Mouse (Mus musculus): ENCODE results near the gene Ankrd34c. TPM values are rescaled to one million over a fixed set of nuclear protein-coding genes. Genes with fewer than 3 reads are reported as not detected.

Gene Ankrd34c
- 7.5 and 7.6 TPM in 2 replicates for polyA plus RNA-seq (2012; rRNA removed)

DNA sequence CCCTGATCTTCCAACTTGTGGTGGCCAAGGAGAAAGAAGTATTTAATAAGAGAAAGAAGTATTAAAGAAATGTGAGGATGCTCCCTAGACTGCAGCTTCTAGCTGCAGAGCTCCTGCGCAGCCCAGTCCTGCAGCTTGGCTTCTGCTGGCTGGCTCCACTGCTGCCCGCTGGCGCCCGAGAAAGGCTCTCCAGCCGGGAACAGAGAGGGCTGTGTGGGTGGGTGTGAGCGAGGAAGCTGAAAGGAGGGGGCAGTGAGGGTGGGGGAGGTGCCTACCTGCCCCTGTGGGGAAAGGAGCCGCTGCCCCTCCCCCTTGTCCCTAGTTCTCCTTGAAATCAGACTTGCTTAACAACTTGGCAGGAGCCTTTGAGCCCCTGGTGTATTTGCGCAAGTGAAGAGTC is at the start of gene Ankrd34c:
Gene Ankrd34c, minus strand, starts transcription at position 181 of the 400 bp plus-strand sequence.
- Histone ChIP-seq H3K4me3 (ENCODE audit: insufficient read depth, low read length) (peak within 1 kb of the TSS; percentile 52), H3K4me1 (ENCODE audit: control insufficient read depth, insufficient read depth, low read length) (peaks cover 2% of the 10 kb centered on the region; the same call in 1 of the 2 replicates), H3K27ac (ENCODE audit: insufficient read depth, low read length) (peak within 1 kb of the TSS; percentile 80)
- TF ChIP-seq CTCF (IDR thresholded peaks at IDR 0.05; ENCODE audit: extremely low read depth, insufficient read depth, low read length): no peak
- 0 out of 2 replicates have a peak, but pooled peaks have one; percentile 17 for TF ChIP-seq POLR2A (IDR thresholded peaks at IDR 0.05; ENCODE audit: extremely low read depth, insufficient read depth, low read length)

DNA sequence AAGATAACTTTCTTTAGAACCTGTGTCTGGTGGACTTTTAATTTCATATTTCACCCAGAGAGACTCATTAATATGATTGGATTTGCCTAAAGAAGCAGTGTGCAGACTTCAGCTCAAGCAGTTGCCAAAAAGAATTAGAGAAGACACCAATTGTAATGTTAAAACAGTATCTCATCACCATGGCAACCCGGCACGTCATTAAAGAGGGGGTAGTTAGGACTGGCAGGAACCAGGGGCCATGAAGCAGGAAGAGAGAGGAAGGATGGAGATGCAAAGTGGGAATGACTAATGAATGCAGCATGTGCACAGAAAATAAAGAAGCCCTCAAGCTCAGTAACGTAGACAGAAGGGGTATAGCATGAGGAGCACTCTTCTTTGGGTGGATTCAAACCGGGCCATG is 49.3 kb upstream of the Ankrd34c start:
- TF ChIP-seq CTCF (IDR thresholded peaks at IDR 0.05; ENCODE audit: extremely low read depth, insufficient read depth, low read length): no peak
- H3K4me3 ChIP-seq (ENCODE audit: insufficient read depth, low read length): no peak overlapping the region

DNA sequence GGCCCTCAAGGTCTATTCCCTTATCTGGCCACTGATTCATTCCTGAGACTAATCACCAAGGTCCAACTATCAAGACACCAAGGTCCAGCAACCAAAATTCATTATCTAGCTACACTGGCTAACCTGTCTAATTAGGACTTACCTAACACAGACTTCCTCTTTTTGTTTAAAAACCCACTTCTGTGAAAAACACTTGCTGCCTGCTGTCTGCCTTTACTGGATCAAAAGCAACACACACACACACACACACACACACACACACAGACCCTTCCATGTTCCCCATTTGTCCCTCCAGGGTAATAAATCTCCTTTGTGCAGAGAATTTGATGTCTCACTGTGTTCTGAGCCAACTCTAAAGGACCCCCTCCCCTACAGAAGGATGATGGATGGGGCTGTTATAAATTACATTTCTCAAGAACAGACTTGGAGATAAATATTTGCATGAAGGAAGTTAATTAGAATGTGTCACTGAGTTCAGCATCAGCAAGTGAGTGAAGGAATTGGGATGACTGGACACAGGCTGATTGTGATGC is 43.2 kb upstream of the Ankrd34c start:
- Histone ChIP-seq H3K4me3 (ENCODE audit: insufficient read depth, low read length) (no peak overlapping the region), H3K4me1 (ENCODE audit: control insufficient read depth, insufficient read depth, low read length) (no peaks in the 10 kb centered on the region), H3K27ac (ENCODE audit: insufficient read depth, low read length) (no peak overlapping the region)
- TF ChIP-seq CTCF (IDR thresholded peaks at IDR 0.05; ENCODE audit: extremely low read depth, insufficient read depth, low read length) (no peak), POLR2A (IDR thresholded peaks at IDR 0.05; ENCODE audit: extremely low read depth, insufficient read depth, low read length) (no peak)

More for the DNA sequence above, 49.3 kb upstream of the Ankrd34c start:
- Histone ChIP-seq H3K4me1 (ENCODE audit: control insufficient read depth, insufficient read depth, low read length) (no peaks in the 10 kb centered on the region), H3K27ac (ENCODE audit: insufficient read depth, low read length) (no peak overlapping the region)

DNA sequence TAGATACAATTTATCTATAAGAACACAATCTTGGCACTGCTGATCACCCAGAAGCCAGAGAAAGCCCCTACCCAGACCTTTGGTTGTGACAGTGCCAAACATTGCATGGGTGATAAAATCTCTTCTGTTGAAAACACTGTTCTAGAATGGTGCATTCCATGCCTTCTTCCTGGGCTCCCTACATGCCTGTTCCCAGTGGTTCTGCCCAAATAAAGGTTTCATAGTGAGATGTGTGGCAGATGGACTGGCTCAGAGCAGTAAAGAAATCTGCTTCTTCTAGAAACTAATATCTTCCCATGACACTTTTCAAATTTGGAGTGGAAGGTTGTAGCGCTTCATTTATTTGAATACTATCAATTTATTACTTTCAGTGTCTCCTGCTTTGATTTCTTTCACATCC is 41.0 kb upstream of the Ankrd34c start:
- H3K27ac ChIP-seq (ENCODE audit: insufficient read depth, low read length): no peak overlapping the region

DNA sequence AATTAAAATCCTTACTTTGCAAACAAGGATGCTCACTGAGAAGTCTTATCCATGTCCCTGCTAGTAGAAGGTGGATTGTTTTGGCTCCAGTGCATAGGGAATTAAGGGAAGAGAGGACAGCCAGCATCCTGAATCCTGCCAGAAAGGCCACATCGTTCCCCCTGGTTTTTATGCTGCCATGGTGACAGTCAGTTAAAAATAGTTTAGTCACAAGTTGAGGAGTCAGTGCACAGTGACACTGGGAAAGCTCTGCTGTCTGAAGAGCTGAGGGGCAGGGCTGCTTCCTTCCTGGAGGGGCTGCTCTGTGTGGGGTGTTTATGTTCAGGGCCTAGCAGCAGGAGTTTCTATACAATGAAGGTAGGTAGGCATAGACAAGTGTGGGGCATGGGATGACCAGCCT is 32.9 kb upstream of the Ankrd34c start:
- H3K4me3 ChIP-seq (ENCODE audit: insufficient read depth, low read length): no peak overlapping the region
- TF ChIP-seq POLR2A (IDR thresholded peaks at IDR 0.05; ENCODE audit: extremely low read depth, insufficient read depth, low read length): no peak
- TF ChIP-seq CTCF (IDR thresholded peaks at IDR 0.05; ENCODE audit: extremely low read depth, insufficient read depth, low read length): no peak
- H3K4me1 ChIP-seq (ENCODE audit: control insufficient read depth, insufficient read depth, low read length): peaks cover 4% of the 10 kb centered on the region
- no peak overlapping the region for H3K27ac ChIP-seq (ENCODE audit: insufficient read depth, low read length)

More for the DNA sequence above, 41.0 kb upstream of the Ankrd34c start:
- H3K4me1 ChIP-seq (ENCODE audit: control insufficient read depth, insufficient read depth, low read length): no peaks in the 10 kb centered on the region
- TF ChIP-seq CTCF (IDR thresholded peaks at IDR 0.05; ENCODE audit: extremely low read depth, insufficient read depth, low read length) (no peak), POLR2A (IDR thresholded peaks at IDR 0.05; ENCODE audit: extremely low read depth, insufficient read depth, low read length) (no peak)
- no peak overlapping the region for H3K4me3 ChIP-seq (ENCODE audit: insufficient read depth, low read length)

DNA sequence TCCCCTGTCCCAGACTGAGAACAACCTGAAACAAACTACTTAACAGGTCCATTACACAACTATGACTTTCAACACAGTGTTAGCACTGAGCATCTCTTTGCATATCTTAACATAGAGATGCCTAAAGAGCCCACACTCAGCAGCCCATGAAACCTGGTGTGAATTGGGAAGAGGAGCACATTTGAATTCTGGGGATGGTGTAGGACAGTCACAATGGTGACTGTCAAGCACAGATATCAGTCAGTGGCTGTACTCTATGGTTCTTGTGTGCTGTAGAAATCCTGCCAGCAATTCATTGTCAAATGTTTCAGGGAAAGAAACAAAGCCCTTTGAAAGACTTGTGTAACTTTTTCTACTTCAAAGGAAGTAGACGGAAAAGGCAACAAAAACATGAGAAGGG is 23.7 kb upstream of the Ankrd34c start:
- no peak for TF ChIP-seq POLR2A (IDR thresholded peaks at IDR 0.05; ENCODE audit: extremely low read depth, insufficient read depth, low read length)
- no peak for TF ChIP-seq CTCF (IDR thresholded peaks at IDR 0.05; ENCODE audit: extremely low read depth, insufficient read depth, low read length)

DNA sequence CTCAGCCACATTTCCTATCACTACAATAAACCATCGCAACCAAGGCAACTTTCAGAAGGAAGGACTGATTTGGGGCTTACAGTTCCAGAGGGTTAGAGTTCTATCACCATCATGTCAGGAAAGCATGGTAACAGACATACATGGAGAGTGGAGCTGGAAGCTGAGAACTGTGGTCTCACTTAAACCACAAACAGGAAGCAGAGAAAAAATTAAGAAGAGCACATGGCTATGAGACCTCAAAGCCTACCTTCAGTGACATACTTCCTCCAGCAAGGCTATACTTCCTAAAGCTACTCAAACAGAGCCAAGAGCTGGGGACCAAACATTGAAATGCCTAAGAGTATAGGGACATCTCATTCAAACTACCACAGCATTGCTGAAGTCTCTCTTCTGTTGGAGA is 20.3 kb upstream of the Ankrd34c start:
- Histone ChIP-seq H3K4me1 (ENCODE audit: control insufficient read depth, insufficient read depth, low read length) (peaks cover 4% of the 10 kb centered on the region; the same call in 1 of the 2 replicates), H3K27ac (ENCODE audit: insufficient read depth, low read length) (no peak overlapping the region; the same call in 1 of the 2 replicates), H3K4me3 (ENCODE audit: insufficient read depth, low read length) (no peak overlapping the region)
- no peak for TF ChIP-seq CTCF (IDR thresholded peaks at IDR 0.05; ENCODE audit: extremely low read depth, insufficient read depth, low read length)
- no peak for TF ChIP-seq POLR2A (IDR thresholded peaks at IDR 0.05; ENCODE audit: extremely low read depth, insufficient read depth, low read length)

More for the DNA sequence above, 23.7 kb upstream of the Ankrd34c start:
- peaks cover 1% of the 10 kb centered on the region; the same call in 1 of the 2 replicates for H3K4me1 ChIP-seq (ENCODE audit: control insufficient read depth, insufficient read depth, low read length)
- no peak overlapping the region for H3K4me3 ChIP-seq (ENCODE audit: insufficient read depth, low read length)
- H3K27ac ChIP-seq (ENCODE audit: insufficient read depth, low read length): no peak overlapping the region

DNA sequence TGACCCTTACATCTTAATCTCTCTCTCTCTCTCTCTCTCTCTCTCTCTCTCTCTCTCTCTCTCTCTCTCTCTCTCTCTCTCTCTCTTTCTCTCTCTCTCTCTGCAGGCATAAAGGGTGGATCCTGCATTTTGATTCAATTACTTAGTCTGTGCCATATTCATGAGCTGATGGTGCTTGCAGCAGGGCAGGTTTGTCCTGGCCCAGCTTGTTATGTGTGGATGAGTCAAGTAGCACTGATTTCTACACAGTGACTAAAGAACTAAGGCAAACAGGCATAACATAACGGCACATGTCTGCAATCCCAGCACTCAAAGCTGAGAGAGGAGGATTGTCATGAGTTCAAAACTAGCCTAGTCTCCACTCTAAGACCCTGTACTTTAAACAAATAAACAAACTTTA is 19.9 kb upstream of the Ankrd34c start:
- peaks cover 4% of the 10 kb centered on the region; the same call in 1 of the 2 replicates for H3K4me1 ChIP-seq (ENCODE audit: control insufficient read depth, insufficient read depth, low read length)
- no peak overlapping the region for H3K4me3 ChIP-seq (ENCODE audit: insufficient read depth, low read length)
- TF ChIP-seq CTCF (IDR thresholded peaks at IDR 0.05; ENCODE audit: extremely low read depth, insufficient read depth, low read length) (no peak), POLR2A (IDR thresholded peaks at IDR 0.05; ENCODE audit: extremely low read depth, insufficient read depth, low read length) (no peak)
- peak overlapping the region; percentile 69; the same call in 1 of the 2 replicates for H3K27ac ChIP-seq (ENCODE audit: insufficient read depth, low read length)

DNA sequence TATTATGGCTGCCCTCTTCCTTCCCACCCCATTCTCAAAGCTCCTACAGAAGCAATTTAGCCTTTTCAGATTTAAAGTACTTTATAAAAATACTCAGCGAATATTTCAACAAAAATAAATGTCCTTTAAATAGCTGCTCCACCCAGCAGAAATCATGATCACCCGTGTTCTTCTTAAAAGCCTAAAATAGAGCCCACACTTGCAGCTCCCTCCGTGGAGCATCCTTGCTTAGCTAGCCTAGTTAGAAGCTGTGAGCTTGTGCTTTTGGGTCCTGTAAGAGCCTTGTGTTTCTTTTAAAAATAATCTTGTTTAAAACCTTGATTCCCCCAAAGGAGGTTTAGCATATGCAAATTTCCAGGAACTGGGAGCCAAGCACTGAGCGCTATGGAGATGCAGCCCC is 19.3 kb upstream of the Ankrd34c start:
- no peak for TF ChIP-seq POLR2A (IDR thresholded peaks at IDR 0.05; ENCODE audit: extremely low read depth, insufficient read depth, low read length)
- TF ChIP-seq CTCF (IDR thresholded peaks at IDR 0.05; ENCODE audit: extremely low read depth, insufficient read depth, low read length): no peak
- Histone ChIP-seq H3K4me1 (ENCODE audit: control insufficient read depth, insufficient read depth, low read length) (peaks cover 4% of the 10 kb centered on the region; the same call in 1 of the 2 replicates), H3K4me3 (ENCODE audit: insufficient read depth, low read length) (no peak overlapping the region), H3K27ac (ENCODE audit: insufficient read depth, low read length) (peak overlapping the region; percentile 69; the same call in 1 of the 2 replicates)

DNA sequence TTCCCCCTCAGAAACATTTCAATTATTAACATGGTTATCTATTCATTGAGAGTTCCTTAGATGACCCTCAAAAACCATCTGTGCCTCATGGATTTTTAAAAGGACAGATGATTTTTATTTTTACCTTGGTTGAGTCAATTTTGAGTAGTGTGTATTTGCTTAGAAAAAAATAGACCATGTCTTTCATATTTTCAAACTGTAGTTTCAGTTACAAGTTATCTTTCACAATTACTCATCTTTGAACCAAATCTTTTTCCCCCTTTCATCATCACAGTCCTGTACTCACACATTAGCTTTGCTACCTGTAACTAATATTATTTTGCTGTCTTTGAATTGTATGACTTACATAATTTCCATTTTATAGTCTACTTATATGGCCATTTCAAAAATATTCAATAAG is 1.8 kb upstream of the Ankrd34c start:
- TF ChIP-seq CTCF (IDR thresholded peaks at IDR 0.05; ENCODE audit: extremely low read depth, insufficient read depth, low read length) (no peak), POLR2A (IDR thresholded peaks at IDR 0.05; ENCODE audit: extremely low read depth, insufficient read depth, low read length) (no peak)
- H3K4me3 ChIP-seq (ENCODE audit: insufficient read depth, low read length): no peak overlapping the region
- H3K27ac ChIP-seq (ENCODE audit: insufficient read depth, low read length): no peak overlapping the region
- peaks cover 2% of the 10 kb centered on the region; the same call in 1 of the 2 replicates for H3K4me1 ChIP-seq (ENCODE audit: control insufficient read depth, insufficient read depth, low read length)
